Mouse (Mus musculus) natural killer cell, adult 2 months (primary cell): Measurements from ENCODE around the gene Urb1.

Experiments
- DNase-seq, 2 experiments: peaks; one replicate each; pipeline ENCODE4 v3.0.0; 2022; ENCODE audit warnings: low spot score in 2 of 2

Gene Urb1

DNA sequence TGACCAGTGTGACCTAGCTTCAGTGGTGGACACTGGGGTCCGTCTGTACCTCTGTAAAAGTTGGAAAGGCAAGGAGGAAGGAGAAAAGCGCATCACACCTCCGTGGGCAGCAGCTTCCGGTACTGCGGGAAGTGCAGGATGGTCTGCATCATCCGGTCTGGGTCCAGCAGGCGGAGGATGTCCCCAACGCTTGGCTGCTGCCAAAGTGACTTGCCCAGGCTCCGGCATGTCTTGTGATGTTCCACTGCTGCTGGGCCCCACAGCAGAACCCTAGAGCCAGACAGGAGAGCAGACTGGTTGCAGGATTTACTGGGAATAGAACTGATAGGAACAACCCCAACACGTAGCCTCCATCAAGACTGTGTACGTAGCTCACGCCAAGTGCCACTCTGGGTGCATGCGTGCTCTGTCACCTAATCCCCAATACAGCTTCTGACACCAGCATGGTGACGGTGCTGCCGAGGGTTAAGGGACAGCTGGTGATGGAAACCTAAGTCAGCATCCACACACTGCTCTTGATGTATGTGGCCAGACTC lies 43.2 kb downstream of the Urb1 start:
- no peak for DNase-seq

DNA sequence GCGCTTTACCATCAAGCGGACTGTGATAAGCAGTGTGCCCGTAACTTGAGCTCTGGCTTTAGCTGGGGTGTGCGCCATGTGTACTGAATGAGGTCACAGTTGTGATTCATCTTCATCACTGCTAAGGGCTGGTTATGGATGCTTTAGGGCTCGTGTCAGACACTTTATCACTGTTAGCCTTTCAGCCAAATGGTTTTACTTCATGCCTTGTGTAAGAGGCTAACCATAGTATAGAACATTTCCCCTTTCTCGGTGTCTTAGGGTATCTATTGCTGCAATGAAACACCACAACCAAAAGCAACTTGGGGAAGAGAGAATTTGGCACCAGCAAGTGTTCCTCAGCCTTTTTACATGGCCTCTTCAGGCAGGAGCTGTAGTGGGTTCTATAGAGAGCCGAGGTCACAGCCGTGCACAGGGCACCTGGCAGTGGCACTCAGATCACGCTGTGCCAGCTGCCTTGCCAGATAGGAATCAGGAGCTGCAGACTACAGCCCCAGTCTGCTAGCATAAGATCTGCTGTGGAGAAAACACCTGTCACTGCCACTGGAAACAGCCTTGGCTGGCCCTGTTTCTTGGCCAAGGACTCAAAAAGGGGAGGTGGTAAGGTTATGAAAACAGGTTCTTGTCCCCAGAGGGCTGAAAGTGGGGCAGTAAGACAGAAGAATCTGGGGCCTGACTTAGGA lies 44.9 kb downstream of the Urb1 start:
- DNase-seq: no peak

DNA sequence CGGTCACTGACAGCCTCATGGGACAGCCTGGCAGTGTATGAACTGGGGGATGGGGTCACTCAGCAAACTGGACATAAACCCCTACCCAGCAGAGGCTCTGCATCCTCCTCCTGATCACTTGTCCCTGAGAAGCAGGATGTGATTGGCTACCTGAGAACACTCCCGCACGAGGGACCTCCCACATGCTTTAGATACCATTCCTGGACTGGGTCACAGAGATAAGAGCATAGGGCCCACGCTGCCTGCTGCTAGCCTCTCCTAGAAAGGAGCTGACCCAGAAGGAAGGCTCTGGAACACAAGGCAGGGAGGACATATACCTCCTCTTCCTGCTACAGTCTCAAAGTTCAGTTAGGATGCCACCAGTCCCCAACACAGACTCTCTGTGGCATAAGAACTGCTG lies 49.7 kb downstream of the Urb1 start:
- no peak for DNase-seq

DNA sequence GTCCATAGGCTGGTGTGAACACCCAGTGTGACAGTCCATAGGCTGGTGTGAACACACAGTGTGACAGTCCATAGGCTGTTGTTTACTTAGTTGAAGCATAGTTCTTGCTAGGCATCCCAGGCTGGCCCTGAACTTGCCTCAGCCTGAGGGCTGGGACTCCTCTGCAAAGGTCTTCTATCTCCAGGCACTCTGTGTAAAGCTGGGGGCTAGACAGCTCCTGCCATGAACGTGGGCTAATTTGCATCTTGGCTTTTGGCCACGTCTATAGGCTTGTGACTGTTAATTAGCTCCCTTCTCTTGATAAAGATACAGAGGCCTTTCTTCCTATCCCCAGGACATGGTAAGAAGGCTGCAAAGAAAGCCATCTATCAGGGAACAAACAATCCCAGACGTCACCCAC lies 50.9 kb downstream of the Urb1 start:
- no peak for DNase-seq

DNA sequence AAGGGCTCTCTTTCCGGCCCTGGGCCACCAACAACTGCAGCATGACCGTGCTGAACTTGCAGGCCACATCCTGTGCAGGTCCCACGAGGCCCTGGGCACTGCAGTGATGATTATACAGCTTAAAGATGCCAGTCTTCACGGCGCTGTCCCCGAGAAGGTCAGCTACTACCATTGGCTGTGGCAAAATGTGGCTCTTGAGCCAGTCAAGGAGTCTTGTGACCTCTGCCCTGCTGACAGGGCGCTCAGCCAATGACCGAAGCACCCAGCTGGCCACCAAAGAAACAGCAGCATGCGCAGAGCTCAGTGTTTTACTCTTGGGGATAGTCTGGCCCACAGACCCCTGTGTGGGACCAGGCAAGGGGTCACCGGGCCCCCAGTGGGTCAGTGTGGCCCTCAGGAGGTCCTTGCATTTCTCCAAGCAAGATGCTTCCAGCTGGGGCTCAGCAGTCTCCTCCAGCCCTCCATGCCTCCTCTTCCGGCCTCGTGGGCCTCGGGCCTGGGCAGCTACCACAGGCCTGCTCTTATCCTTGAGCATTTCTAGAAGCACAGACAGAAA lies 56.7 kb downstream of the Urb1 start:
- DNase-seq: no peak

DNA sequence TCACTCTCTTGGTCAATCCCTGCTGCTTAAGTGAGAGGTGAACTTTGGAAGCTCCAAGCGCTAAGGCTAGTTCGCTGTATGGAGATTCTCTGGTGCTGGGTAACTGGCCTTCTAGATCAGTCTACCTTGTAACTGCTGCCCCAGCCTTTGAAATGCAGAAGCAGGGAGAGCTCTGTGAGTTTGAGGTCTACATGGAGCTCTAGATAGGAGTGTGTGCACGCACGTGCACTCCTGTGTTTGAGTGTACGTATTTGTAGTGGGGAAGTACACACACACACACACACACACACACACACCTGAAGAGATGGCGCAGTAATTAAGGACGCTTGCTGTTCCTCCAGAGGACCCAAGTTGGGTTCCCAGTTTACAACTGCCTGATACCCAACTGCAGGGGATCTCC lies 62.0 kb downstream of the Urb1 start:
- no peak for DNase-seq

DNA sequence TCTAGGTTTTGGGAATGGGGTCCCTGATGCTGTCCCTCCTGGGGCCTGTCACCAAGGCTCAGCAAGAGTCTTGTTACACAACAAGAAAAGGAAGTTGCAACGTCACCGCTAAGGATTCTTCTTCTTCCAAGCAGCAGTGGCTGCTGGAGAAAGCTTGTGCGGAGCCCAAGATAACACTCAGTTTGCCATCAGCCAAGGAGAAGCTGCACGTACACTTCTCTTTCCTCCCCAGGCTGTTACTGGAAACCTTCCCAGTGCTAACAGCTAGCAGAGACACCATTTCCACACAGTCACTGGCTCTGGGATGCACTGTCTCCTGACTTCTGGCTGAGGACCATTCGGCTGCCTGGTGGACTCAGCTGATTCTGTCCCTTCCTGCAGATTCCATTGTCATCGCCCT lies 63.1 kb downstream of the Urb1 start:
- DNase-seq: no peak

DNA sequence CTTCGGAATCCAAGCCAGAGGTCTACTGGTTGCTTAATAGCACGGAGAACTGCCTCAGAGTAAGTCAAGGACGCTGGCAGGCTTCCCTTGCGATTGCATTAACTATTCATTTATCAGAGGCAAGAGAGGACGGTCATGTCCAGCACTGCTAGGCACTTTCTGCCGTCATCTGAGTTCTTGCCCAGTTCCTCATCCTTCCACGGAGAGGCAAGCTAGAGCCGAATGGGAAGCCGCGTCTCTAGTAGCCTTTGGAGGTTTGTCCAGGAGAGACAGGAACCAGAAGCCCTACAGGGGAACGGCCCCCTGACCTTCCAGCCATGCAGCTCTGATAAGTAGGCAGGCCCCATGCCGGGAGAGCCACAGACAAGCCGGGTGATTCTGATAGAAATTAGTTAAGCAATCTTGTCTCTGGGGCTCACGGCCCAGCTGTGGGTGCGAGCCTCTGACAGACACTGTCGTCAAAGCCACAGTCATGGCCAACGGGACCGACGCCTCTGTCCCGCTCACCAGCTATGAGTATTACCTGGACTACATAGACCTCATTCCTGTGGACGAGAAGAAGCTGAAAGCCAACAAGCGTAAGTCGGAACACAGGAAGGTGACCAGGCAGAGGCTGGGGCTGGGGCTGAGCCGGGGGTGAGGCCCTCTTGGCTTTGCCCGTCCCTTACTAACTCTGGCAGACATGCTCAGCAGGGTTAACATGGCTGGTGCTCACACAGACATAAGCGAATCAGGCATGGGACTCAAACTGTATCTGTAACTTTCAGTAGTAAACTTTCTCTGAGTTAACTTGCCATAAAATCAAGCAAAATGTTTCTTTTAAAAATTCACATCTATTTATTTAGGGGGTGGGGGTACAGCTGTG lies 71.9 kb downstream of the Urb1 start, which contains the start of gene Mrap:
TSS of gene Mrap (plus strand) at position 116 of the 865 bp plus-strand sequence.
- DNase-seq: no peak

DNA sequence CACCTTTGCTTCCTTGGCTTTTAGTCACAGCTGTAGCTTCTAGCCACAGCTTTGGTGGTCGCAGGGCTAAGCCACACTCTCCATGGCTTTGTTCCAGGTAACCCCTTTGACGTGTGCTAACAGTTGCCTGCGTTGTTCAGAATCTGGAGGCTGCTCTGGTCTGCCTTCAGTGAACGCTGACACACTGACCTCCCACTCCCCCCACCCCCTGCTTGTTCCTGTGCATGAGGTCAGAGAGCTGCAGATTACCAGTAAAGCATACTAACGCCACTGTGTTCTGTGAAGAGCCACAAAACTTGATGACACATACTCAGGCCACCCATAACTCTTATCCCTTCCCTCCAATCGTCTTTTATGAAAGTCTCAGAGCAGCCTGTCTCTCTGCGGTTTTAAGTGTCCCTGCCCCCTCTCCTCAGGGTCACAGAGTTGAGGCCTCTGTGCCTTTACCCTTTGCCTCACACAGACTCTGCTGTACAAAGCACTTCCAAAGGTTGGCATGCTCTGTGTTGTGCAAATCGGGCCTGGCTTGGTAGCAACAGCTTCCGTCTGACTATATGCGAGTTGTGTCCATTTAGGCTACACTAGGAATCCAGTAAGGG lies 73.4 kb downstream of the Urb1 start:
- no peak for DNase-seq

DNA sequence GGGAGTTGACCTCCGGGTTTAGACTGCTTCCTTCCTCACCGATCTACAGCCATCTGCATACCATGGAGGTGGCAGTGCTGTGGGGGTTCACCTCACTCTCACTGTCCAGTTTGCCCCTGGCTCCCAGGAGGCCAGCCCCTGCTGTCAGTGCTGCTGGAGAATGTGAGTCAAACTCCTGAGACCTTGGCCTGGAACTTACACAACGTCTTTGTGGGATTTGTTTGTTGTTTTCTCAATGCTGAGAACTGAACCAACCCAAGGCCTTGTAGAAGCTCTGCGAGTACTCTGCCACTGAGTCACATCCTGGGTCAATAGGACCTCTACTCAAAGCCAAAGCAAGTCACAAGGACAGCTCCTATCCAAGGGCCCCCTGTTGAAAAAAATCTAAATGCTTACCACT lies 74.6 kb downstream of the Urb1 start:
- DNase-seq: no peak

DNA sequence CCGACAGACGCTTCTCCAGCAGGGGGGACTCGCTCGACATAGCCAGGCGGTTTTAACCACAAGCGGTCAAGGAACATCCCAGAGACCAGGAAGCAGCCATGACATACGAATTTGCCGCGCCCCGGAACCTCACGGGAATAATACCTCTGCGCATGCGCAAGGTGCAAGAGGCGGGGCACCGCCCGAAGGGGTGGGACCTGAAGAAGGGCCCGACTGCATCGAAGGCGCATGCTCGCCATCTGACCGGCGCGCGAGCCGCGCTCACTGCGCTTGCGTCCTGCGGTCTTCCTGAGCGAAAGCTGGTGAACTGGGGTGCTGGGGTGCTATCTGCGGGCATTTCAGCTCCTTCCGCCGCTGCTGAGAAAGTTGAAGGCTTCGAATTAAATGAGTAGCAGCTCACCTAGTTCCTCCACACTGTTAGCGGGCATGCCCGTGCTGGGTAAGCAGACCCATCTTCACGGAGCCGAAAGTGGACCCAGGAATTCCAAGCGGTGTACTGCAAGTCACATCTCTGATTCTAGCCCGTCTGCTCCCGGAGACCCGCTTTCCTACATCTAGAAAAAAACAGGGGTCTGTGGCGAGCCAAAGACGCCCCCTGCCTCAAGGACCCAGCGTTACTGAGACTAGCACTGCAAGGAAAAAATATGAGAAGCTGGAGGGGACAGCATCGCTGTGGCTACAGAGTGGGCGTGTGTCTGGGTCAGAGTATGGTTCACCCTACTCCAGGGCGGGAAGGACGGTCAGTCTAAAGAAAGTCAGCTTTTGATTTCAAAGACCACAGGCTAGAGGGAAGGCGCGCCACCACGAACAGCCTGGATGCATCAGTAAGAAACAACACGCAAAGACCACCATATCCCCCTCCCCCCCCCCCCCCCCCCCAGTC lies 82.7 kb downstream of the Urb1 start, which contains the start of gene Mis18a:
TSS of gene Mis18a (minus strand) at position 172 of the 883 bp plus-strand sequence.
- peak; percentile 91 to 93 for DNase-seq

DNA sequence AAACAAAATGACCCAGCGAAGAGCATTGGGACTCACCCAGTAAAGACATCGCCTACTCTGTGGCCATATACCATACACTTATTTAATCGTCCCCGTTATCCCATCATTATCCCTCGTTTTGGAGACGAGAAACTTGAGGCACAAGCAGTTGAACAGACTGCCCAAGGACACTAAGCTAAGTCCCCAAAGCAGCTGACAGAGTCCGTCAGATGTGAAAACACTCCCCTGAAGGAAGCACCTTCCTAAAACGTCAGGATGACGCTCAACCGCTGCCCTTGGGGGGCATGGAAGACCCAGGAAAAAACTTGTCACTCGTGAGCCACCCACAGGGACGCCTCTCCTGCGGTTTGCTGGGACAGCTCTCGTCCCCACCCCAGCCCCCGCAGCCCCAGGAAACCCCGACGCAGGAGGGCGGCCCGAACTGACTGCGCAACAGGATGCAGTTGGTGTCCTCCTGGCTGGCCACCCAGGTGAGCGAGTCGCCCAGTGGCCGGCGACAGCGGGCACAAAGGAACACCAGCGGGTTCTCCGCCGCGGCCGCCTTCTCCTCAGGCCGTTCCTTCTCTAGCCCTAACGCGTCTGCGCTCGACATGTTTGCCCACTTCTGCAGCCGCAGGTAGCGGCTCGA lies 83.5 kb downstream of the Urb1 start:
- DNase-seq: no peak

DNA sequence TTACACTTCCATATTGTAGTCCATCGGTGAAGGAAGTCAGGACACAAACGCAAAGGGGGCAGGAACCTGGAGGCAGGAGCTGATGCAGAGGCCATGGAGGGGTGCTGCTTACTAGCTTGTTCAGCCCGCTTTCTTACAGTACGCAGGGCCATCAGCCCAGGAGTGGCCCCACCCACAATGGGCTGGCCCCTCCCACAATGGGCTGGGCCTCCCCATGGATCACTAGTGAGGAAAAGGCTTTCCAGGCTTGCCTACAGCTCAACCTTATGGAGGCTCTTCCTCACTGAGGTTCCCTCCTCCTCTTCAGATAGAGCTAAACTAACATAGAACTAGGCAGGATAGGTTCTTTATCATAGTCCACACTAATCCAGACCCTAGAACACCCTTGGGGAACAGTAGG lies 86.2 kb downstream of the Urb1 start:
- no peak for DNase-seq

DNA sequence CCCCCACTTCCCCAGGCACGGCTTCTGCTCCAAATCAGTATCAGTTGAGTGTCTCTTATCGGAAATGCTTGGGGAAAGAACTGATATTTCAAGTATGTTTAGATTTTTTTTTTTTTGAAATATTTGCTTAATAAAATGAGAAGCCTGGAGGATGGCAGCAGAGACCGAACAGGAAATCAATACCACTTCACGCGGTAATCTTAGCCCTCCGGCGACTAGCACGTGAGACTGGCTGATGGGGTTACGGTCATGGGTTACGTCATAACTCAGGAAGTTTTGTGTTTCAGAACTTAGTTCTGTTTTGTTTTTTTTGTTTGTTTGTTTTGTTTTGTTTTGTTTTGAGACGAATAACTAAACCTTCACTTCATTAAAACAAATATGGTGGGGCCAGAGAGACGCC lies 99.9 kb downstream of the Urb1 start:
- no peak for DNase-seq

DNA sequence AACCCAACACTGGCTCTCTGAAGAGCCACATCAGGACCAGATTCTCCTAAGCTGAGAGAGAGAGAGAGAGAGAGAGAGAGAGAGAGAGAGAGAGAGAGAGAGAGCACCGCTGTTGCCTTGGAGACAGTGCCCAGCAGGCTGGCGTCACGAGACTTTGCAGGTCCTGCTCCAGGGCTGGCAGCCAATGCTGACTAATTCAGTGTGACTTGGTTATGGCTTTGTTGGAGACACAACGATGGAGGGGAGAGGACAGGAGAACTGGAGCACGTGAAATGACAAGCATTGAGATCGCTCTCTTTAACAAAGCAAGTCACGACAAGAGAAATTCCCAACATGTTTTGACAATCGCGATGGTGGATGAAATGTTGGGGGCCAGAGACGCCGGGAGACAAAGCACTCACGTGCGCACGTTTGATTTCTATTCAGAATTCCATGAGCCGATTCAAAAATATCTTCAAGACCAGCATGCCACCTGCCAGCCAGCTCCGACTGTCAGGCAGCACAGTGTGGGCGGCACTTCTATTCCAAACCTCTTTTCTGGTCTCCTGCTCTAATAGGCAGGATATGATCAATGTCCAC lies 100.4 kb downstream of the Urb1 start:
- DNase-seq: no peak

DNA sequence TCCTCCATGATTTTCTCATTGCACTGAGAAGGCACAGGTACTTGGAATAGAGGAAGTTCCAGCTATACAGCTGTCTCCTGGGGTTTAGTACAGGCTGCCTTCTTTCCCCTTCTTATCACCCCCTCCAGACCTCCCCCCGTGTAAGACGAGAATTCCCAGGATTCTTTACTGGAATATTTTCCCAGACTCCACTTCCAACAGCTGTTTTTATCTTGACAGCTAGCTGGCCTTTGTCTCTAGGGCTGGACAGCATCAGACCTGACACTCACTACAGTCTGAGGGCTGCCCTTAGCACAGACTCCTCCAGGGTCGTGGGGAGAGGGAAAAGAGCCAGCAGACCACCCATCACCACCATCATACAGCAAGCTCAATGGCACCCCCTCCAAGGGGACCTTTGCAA lies 103.9 kb downstream of the Urb1 start:
- no peak for DNase-seq

DNA sequence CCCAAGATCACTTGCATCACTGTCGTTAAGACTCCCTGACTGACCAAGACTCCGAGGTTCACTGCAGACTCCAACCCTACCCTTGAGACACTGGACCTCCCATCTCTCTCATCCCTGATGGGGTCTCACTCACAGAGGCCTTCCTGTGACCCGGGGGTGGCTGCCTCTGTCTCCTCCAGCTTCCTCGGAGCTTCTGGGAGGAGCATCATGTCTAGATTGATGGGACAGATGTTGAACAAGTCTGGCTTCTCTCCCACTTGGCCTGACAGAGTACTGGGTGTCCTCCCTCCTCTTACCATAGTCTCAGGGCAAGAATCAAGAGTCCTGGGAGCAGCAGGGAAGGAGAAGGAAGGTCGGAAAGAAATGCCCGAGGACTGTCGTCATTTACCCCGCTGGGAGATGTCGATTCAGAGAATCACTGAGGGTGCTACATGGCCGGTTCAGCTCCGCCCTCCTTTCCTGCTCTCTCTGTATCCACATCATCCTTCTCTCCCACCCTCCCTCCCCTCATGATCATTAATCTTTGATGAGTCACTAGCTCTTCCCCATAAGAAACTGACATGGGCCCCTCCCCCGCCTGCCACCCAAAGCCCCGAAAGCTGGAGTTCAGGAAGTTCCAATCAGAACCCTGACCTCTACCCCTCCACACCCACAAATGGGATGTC lies 105.9 kb downstream of the Urb1 start:
- no peak for DNase-seq

DNA sequence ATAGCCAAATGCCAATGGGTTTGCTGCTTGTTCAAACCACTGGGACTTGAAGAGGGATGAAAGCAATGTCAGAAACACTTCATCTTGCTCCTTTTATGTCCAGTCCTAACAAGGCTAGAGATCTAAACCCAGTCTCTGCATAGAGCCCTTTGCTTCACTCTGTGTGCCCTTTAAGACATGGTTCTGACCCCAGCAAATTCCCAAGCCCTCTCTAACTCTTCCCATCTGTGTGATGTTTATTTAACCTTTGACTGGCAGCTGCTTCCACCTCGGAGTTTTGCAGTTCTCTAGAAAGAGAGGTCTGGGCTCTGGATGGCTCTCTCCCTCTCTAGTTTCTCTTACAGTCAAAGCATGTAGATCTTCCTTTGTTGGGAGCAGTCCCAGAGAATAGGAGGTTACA lies 106.6 kb downstream of the Urb1 start:
- DNase-seq: no peak

DNA sequence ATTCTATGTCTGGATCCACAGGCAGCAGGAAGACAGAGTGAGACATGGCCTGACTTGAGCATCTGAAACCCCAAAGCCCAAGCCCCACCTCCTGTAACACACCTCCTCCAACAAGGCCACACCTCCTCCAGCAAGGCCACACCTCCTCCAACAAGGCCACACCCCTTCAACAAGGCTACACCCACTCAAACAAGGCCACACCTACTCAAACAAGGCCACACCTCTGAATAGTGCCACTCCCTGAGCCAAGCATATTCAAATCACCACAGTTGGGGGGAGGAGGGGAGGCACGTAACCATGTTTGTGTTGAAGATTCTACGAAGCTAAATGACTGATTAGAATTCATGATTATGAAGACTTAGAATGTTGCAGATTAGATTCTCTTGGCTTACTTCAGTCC lies 108.7 kb downstream of the Urb1 start:
- DNase-seq: no peak
